Mouse (Mus musculus): ENCODE measurements around the gene Smad1. TPM values are rescaled to one million over a fixed set of nuclear protein-coding genes. Genes with fewer than 3 reads are reported as not detected.

The Smad1 gene
- total RNA-seq, 1 experiment from 2014 or later = 32.6 TPM

GRCm38 (mm10) chr8:79292712-79293264, 106.5 kb downstream of the Smad1 start:
- no peak for ATAC-seq (replicated peaks in 1 of 2; ENCODE audit: insufficient read depth in 1 of 2, low FRiP score in 2 of 2, low TSS enrichment in 1 of 2, low read depth in 1 of 2, poor library complexity in 2 of 2, severe bottlenecking in 2 of 2)

- no peak for ATAC-seq (replicated peaks in 1 of 2; ENCODE audit: insufficient read depth in 1 of 2, low FRiP score in 2 of 2, low TSS enrichment in 1 of 2, low read depth in 1 of 2, poor library complexity in 2 of 2, severe bottlenecking in 2 of 2)
Observed at GRCm38 (mm10) chr8:79289592-79289991, 109.7 kb downstream of the Smad1 start.

DNA sequence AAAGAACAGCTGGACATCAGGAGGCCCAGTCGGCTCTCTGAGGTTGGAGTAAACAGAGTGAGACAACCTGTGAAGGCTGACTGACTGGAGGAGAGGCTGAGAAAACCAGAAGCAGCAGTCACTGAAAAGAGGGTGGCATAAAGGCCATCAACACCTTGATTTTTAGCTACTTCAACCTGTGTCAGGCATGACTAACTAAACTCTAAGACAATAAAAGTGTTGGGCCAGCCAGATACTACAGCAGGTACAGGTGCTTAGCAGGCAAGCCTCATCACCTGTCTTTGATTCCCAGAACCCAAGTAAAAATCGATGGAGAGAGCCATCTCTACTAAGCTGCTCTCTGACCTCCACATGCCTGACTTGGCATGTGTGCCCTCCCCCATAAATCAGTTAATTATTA, 110.6 kb downstream of the Smad1 start:
- no peak for ATAC-seq (replicated peaks in 1 of 2; ENCODE audit: insufficient read depth in 1 of 2, low FRiP score in 2 of 2, low TSS enrichment in 1 of 2, low read depth in 1 of 2, poor library complexity in 2 of 2, severe bottlenecking in 2 of 2)

Other genes with a start within 250 kb of the Smad1 start
- not detected in 2 replicates for gene 1700011L22Rik, start 150.9 kb downstream of the Smad1 start, total RNA-seq (2017)
- 7.7 and 10.7 TPM in 2 replicates for gene Mmaa, start 104.6 kb downstream of the Smad1 start, total RNA-seq (2017)
- gene Otud4, start 240.1 kb upstream of the Smad1 start, total RNA-seq (2017) = 78.3 and 83.3 TPM in 2 replicates